Mouse (Mus musculus) G1E (cell line): ENCODE results near the gene Tpsb2.

Experiments
- CTCF ChIP-seq: IDR thresholded peaks from 2 replicates; pipeline ENCODE4 v1.5.1; 2012; ENCODE audit warnings: low read depth, low read length, inconsistent platforms, mixed read lengths
- GATA1 ChIP-seq: IDR thresholded peaks from 2 replicates; pipeline ENCODE4 v1.6.1; 2012; ENCODE audit warnings: borderline replicate concordance, low read length, inconsistent platforms, mixed read lengths

DNA sequence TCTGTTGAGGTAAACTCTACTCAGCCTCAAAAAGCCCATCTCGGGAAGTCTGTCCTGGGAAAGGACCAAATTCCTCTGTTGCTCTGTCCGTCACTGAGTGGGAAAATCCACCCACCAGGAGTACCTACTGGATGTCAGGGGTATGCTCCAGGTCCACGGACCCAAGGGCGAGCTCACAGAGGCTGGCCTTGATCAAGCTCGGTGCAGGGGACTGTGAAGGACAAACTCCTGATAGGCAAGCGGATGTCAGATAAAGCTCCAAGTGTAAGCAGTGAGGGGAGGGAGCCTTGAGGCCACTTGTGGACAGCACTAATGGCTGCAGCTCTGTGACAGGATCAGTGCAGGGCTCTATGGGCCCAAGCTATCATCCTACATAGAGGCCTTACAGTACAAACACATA, 44.1 kb downstream of the Tpsb2 start:
- no peak for TF ChIP-seq CTCF
- no peak for TF ChIP-seq GATA1
